Mouse (Mus musculus) cerebellum, postnatal 36 days (tissue): ENCODE measurements around the gene Slc44a5.
"Not testable (repeated sequence)": the region's sequence is repeated elsewhere in the genome, so short reads cannot be mapped to it uniquely, and the experiment has no call there.

Source experiments
- DNase-seq, 2 experiments: peaks; one replicate each; pipeline ENCODE4 v3.0.0; 2021 to 2022; ENCODE audit warnings: mixed read lengths in 2 of 2

Gene Slc44a5

GRCm38 (mm10) chr3:154226100-154226752, 253.0 kb downstream of the Slc44a5 start:
- DNase-seq, result peak; percentile 58 to 75

- no peak for DNase-seq
These were observed 271.7 kb downstream of the Slc44a5 start for GRCm38 (mm10) chr3:154244932-154245331.

- no peak for DNase-seq
These were observed 278.2 kb downstream of the Slc44a5 start for GRCm38 (mm10) chr3:154251486-154251885.

GRCm38 (mm10) chr3:154252219-154252618, 279.0 kb downstream of the Slc44a5 start:
- no peak for DNase-seq

GRCm38 (mm10) chr3:154254187-154254586, 281.0 kb downstream of the Slc44a5 start:
- DNase-seq, result not testable (repeated sequence)

- no peak for DNase-seq
These were observed 284.1 kb downstream of the Slc44a5 start for GRCm38 (mm10) chr3:154257312-154257711.

GRCm38 (mm10) chr3:154268313-154268712, 295.1 kb downstream of the Slc44a5 start:
- no peak for DNase-seq

GRCm38 (mm10) chr3:154269757-154270366, 296.6 kb downstream of the Slc44a5 start:
- DNase-seq, result peak; percentile 74 to 82

- DNase-seq, result no peak
These were observed 301.4 kb downstream of the Slc44a5 start for GRCm38 (mm10) chr3:154274681-154275080.

GRCm38 (mm10) chr3:154284260-154284659, 311.0 kb downstream of the Slc44a5 start:
- no peak for DNase-seq

GRCm38 (mm10) chr3:154285351-154285750, 312.1 kb downstream of the Slc44a5 start:
- no peak for DNase-seq

GRCm38 (mm10) chr3:154287217-154287616, 314.0 kb downstream of the Slc44a5 start:
- DNase-seq, result no peak

- DNase-seq, result no peak
These were observed 315.3 kb downstream of the Slc44a5 start for GRCm38 (mm10) chr3:154288429-154289069.

- DNase-seq, result no peak
These were observed 317.1 kb downstream of the Slc44a5 start for GRCm38 (mm10) chr3:154290351-154290750.

GRCm38 (mm10) chr3:154292126-154292525, 318.9 kb downstream of the Slc44a5 start:
- no peak for DNase-seq

- no peak for DNase-seq
These were observed 320.7 kb downstream of the Slc44a5 start for GRCm38 (mm10) chr3:154293839-154294490.

- no peak for DNase-seq
These were observed 321.9 kb downstream of the Slc44a5 start for GRCm38 (mm10) chr3:154294924-154295834.

- no peak for DNase-seq
These were observed 324.3 kb downstream of the Slc44a5 start for GRCm38 (mm10) chr3:154297499-154297898.

GRCm38 (mm10) chr3:154298490-154298889, 325.3 kb downstream of the Slc44a5 start:
- no peak for DNase-seq

- no peak for DNase-seq
These were observed 326.8 kb downstream of the Slc44a5 start for GRCm38 (mm10) chr3:154300006-154300405.

GRCm38 (mm10) chr3:154301102-154301501, 327.9 kb downstream of the Slc44a5 start:
- no peak for DNase-seq

- DNase-seq, result no peak
These were observed 332.1 kb downstream of the Slc44a5 start for GRCm38 (mm10) chr3:154305163-154305884.
